In the genomic region with DNA sequence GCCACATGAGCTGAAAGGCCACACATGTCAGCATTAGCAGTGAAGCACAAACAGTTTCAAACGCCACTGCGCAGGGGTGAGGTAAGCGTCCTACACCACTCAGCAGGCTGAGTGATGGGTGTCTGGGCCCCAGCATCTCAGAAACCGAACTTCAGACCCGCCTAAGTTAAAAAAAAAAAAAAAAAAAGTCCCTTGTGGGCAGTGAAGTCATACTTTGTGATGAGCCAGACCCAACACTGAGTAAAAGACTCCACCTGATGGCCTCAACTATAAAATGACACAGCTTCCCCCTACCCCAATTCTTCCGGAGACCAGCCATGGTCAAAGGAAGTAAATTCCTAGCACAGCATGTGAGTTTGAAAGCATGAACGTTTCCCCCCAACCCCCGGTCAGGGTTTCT, we compare ENCODE assay signal across 1 mouse cellular context.
A peak's percentile ranks its signal among the peaks of the same experiment; 100 is the strongest.
TF ChIP-seq lines count a peak whose summit lies in the region.

No protein-coding gene starts in this region.

TF ChIP-seq in CH12.LX, 34 proteins besides CTCF, POLR2A, EP300 and RAD21 (continued from another document):
- TF ChIP-seq MAFK (IDR thresholded peaks at IDR 0.05; ENCODE audit: insufficient replicate concordance, low read length) (no peak), USF2 (conservative IDR thresholded peaks at IDR 0.05; ENCODE audit: low read depth, low read length) (no peak), POLR2AphosphoS2 (IDR thresholded peaks at IDR 0.05; ENCODE audit: low read depth, low read length) (peak; percentile 63; the same call in 1 of the 2 replicates), ZNF384 (IDR thresholded peaks at IDR 0.05; ENCODE audit: low read depth, low read length) (peak; percentile 89), HCFC1 (IDR thresholded peaks at IDR 0.05; ENCODE audit: low read depth, low read length) (no peak), NELFE (IDR thresholded peaks at IDR 0.05; ENCODE audit: low read depth, low read length) (no peak), NRF1 (IDR thresholded peaks at IDR 0.05; ENCODE audit: low read depth, low read length) (peak; percentile 21; the same call in 1 of the 2 replicates), GABPA (IDR thresholded peaks at IDR 0.05; ENCODE audit: insufficient replicate concordance, low read depth, low read length) (no peak)
